Mouse (Mus musculus) midbrain, embryonic 16.5 days (tissue): ENCODE data around the gene Rxra. TPM values are rescaled to one million over a fixed set of nuclear protein-coding genes. Genes with fewer than 3 reads are reported as not detected.

Source experiments
- ATAC-seq: fragments of 200-750 bp; cut with Nextera tagmentation; 2 replicates; pipeline ENCODE4 v1.8.0; 2017; ENCODE audit warnings: moderate TSS enrichment
- H3K27ac ChIP-seq: fragments of 300-500 bp; sonication (generic); 2 replicates; pipeline ENCODE4 v1.5.1; 2014; ENCODE audit warnings: mild to moderate bottlenecking, low read length, mixed read lengths
- H3K27me3 ChIP-seq: fragments of 300-500 bp; sonication (generic); 2 replicates; pipeline ENCODE4 v1.6.1; 2014; ENCODE audit warnings: low read depth, low read length, mixed read lengths; ENCODE audit not compliant: control insufficient read depth, insufficient read depth
- H3K36me3 ChIP-seq: fragments of 300-500 bp; sonication (generic); 2 replicates; pipeline ENCODE4 v1.6.1; 2014; ENCODE audit warnings: mild to moderate bottlenecking, low read length, moderate library complexity, mixed read lengths; ENCODE audit not compliant: control insufficient read depth, insufficient read depth
- H3K4me1 ChIP-seq: fragments of 300-500 bp; sonication (generic); 2 replicates; pipeline ENCODE4 v1.6.1; 2014; ENCODE audit warnings: mild to moderate bottlenecking, low read length, mixed read lengths; ENCODE audit not compliant: control insufficient read depth, insufficient read depth
- H3K4me2 ChIP-seq: fragments of 300-500 bp; sonication (generic); 2 replicates; pipeline ENCODE4 v1.6.1; 2014; ENCODE audit warnings: mild to moderate bottlenecking, low read length, mixed read lengths
- H3K4me3 ChIP-seq: fragments of 300-500 bp; sonication (generic); 2 replicates; pipeline ENCODE4 v1.5.1; 2014; ENCODE audit warnings: low read depth, mild to moderate bottlenecking, low read length, moderate library complexity, mixed read lengths
- H3K9ac ChIP-seq: fragments of 300-500 bp; sonication (generic); 2 replicates; pipeline ENCODE4 v1.6.1; 2014; ENCODE audit warnings: low read depth, low read length, mixed read lengths
- H3K9me3 ChIP-seq: fragments of 300-500 bp; sonication (generic); replicated peaks from 2 replicates; pipeline ENCODE4 v1.6.1; 2014; ENCODE audit warnings: mild to moderate bottlenecking, low read length, mixed read lengths; ENCODE audit not compliant: control insufficient read depth, poor library complexity, severe bottlenecking
- WGBS: fragments of 180-500 bp; shearing (Covaris S2); extraction: QIAGEN DNeasy Blood & Tissue Kit; methylation state at CpG from one replicate; pipeline ENCODE4 v1.1.7; 2014; 5-methylcytosine and 5-hydroxymethylcytosine counted together
- polyA plus RNA-seq: library from polyadenylated mRNA; unstranded; fragments of >200 nt; fragmentation: Nextera tagmentation; extraction: Ambion mirVana; gene quantifications from 2 replicates; pipeline ENCODE4 v1.2.1, GENCODE M21; 2015

Gene Rxra
- polyA plus RNA-seq, 1 experiment from 2014 or later: 2.5 TPM

GRCm38 (mm10) chr2:27759431-27759830, 83.2 kb downstream of the Rxra start:
- H3K4me2 ChIP-seq: no peak overlapping the region

GRCm38 (mm10) chr2:27761260-27761995, 85.2 kb downstream of the Rxra start:
- H3K4me1 ChIP-seq: peaks cover 31% of the 10 kb centered on the region
- 84% methylated on average over 10 of the region's 10 CpGs for WGBS
- no peak overlapping the region for H3K9ac ChIP-seq

More at GRCm38 (mm10) chr2:27759431-27759830, 83.2 kb downstream of the Rxra start:
- Histone ChIP-seq H3K9me3 (no peaks in the 10 kb centered on the region), H3K9ac (no peak overlapping the region), H3K4me3 (no peak overlapping the region), H3K4me1 (peaks cover 24% of the 10 kb centered on the region), H3K27me3 (no peaks in the 10 kb centered on the region), H3K27ac (no peak overlapping the region), H3K36me3 (no peaks in the 10 kb centered on the region)
- 93% methylated on average over 14 of the region's 14 CpGs for WGBS
- ATAC-seq: no peak

DNA sequence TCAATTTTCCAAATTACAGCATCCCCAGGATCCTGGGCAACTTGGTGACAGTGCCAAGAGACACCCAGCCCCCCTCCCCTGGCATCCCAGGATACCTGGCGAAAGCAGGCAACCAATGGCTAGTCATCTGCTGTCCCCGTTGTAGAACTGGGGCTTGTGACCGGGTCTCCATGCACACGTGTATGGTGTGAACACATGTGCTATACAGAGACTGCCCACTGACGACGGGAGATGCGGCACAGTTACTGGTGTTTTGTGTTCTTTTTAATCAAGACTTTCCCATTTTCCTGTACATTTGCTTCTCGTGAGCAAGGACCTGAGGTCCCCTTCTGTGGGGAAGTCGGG, 85.7 kb downstream of the Rxra start:
- Histone ChIP-seq H3K4me2 (no peak overlapping the region), H3K36me3 (no peaks in the 10 kb centered on the region), H3K27ac (no peak overlapping the region), H3K9me3 (no peaks in the 10 kb centered on the region), H3K4me3 (no peak overlapping the region), H3K4me1 (peaks cover 31% of the 10 kb centered on the region), H3K9ac (no peak overlapping the region), H3K27me3 (no peaks in the 10 kb centered on the region)
- 88% methylated on average over 9 of the region's 9 CpGs for WGBS
- no peak for ATAC-seq

More at GRCm38 (mm10) chr2:27761260-27761995, 85.2 kb downstream of the Rxra start:
- Histone ChIP-seq H3K9me3 (no peaks in the 10 kb centered on the region), H3K27ac (no peak overlapping the region), H3K4me3 (no peak overlapping the region), H3K4me2 (no peak overlapping the region), H3K36me3 (no peaks in the 10 kb centered on the region), H3K27me3 (no peaks in the 10 kb centered on the region)
- ATAC-seq: no peak

DNA sequence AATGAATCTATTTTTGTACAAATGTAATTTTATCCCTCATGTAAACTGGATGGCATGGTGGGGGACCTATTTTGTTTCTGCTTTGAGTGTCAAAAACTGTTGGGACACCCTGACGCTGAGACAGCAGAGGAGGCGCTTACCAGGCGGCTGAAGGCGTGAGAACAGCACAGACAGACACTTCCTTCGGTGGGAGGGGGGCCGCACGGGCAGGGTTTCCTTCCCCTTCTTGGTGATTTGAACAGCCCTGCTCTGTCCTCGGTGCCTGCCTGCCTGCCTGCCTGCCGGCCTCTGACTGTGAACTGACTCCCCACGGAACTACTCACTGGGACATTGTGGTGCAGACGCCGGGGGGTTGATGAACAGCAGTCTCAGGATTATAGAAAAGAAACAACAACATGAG, 86.3 kb downstream of the Rxra start:
- Histone ChIP-seq H3K27me3 (no peaks in the 10 kb centered on the region), H3K27ac (no peak overlapping the region), H3K9me3 (no peaks in the 10 kb centered on the region), H3K36me3 (no peaks in the 10 kb centered on the region), H3K4me3 (no peak overlapping the region), H3K9ac (no peak overlapping the region), H3K4me2 (no peak overlapping the region), H3K4me1 (peaks cover 31% of the 10 kb centered on the region)
- no peak for ATAC-seq
- WGBS: 58% methylated on average over 12 of the region's 12 CpGs

DNA sequence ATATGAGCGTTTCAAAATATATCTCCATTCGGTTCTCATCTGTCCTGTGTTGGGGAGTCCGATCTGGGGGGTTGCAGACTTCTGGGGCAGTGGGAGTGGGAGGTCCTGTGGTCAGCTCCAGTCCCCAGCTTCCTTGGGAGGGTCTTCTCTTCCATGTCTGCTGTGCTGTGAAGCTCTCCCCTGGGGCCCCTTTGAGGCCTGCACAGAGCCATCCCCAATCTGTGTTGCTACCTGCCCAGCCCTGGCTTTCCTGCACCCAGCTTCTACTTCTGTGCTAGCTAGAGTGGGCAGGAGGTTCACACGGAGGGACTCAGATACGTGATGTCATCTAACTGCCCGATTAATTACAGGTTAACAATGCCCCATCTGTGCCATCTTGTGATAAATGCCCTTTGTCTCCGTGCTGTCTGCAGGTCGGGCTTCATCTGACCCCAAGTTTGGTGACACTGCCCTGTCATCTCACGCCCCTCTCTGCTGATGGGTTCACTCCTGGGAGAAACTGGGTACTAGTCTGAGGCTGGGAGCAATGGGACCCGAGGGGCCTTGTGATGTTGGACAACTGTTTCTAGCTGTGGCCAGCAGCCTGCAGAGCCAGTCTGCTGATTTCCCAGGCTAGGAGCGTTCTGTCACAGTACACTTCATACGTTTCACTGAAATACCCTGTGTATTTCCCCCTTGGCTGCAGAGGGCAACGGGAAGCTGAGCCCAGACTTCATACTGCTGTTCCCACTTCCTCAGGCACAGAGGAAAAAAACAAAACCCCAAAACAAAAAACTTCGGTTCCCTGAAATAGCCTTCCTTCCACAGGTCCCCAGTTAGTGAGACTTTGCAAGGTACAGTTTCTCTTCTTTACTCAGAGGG, 86.9 kb downstream of the Rxra start:
- Histone ChIP-seq H3K36me3 (no peaks in the 10 kb centered on the region), H3K27me3 (no peaks in the 10 kb centered on the region), H3K9me3 (no peaks in the 10 kb centered on the region), H3K4me3 (no peak overlapping the region), H3K9ac (no peak overlapping the region), H3K4me1 (peaks cover 25% of the 10 kb centered on the region), H3K27ac (no peak overlapping the region), H3K4me2 (no peak overlapping the region)
- WGBS: 72% methylated on average over 14 of the region's 14 CpGs
- no peak for ATAC-seq

- Histone ChIP-seq H3K4me2 (peak overlapping the region; percentile 26; the same call in 1 of the 2 replicates), H3K27ac (peak overlapping the region; percentile 62), H3K27me3 (no peaks in the 10 kb centered on the region), H3K4me3 (no peak overlapping the region), H3K9me3 (no peaks in the 10 kb centered on the region), H3K9ac (peak overlapping the region; percentile 39; the same call in 1 of the 2 replicates), H3K4me1 (peaks cover 16% of the 10 kb centered on the region), H3K36me3 (no peaks in the 10 kb centered on the region)
- ATAC-seq: peak; percentile 79
- 14% methylated on average over 6 of the region's 6 CpGs for WGBS
Observed at GRCm38 (mm10) chr2:27764256-27764936, 88.2 kb downstream of the Rxra start.

DNA sequence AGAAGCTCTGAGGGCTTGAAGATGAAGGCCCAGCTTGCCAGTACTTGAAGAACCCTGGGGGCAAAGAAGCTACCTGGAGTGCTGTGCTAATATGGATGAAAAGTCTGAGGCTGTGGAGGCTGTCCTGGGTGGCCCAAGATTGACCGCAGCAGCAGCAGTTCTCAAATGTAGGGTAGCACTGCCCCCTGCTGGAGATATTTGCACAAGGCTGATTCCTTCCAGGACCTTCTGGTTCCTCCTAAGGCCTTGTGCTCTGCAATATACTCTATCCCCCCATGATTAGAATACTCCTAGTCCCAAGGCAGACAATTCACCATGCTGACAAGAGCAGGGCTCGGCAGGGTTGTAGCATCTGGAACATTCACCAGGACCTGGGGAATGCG, 88.7 kb downstream of the Rxra start:
- WGBS: 28% methylated on average over 3 of the region's 3 CpGs
- Histone ChIP-seq H3K4me2 (no peak overlapping the region), H3K27me3 (no peaks in the 10 kb centered on the region), H3K4me3 (no peak overlapping the region), H3K27ac (peak overlapping the region; percentile 62), H3K9ac (0 out of 2 replicates have a peak overlapping the region, but pooled peaks have one; percentile 20), H3K4me1 (peaks cover 16% of the 10 kb centered on the region), H3K36me3 (no peaks in the 10 kb centered on the region), H3K9me3 (no peaks in the 10 kb centered on the region)
- peak; percentile 84 for ATAC-seq

DNA sequence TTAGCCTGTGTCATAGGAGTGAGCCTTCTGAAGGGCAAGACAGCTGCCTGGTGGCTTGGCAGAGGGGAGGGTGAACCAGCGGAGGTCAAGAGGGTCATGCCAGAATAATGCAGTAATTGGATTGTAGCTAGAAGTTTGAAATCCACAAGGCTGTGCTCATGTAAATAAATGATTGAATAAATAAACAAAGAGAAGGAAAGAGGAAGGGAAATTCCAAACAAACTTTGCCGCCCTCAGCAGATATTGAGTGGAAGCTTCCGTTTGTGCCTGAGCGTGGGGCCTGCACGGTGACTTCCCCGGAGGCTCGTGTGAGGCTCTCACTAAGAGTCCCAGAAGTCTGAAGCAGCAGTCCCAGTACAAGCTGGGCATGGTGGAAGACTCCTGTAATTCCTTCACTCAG, 91.5 kb downstream of the Rxra start:
- H3K9ac ChIP-seq: no peak overlapping the region
- H3K4me3 ChIP-seq: no peak overlapping the region
- no peak overlapping the region for H3K4me2 ChIP-seq
- peaks cover 20% of the 10 kb centered on the region for H3K4me1 ChIP-seq
- no peak for ATAC-seq
- no peak overlapping the region for H3K27ac ChIP-seq
- H3K9me3 ChIP-seq: no peaks in the 10 kb centered on the region
- no peaks in the 10 kb centered on the region for H3K36me3 ChIP-seq
- 73% methylated on average over 7 of the region's 7 CpGs for WGBS
- H3K27me3 ChIP-seq: no peaks in the 10 kb centered on the region
